Mouse (Mus musculus) frontal cortex, postnatal 14 days (tissue): ENCODE data around the gene Ccdc88b.
"Not testable (repeated sequence)": the region's sequence is repeated elsewhere in the genome, so short reads cannot be mapped to it uniquely, and the experiment has no call there.

Source experiments
- DNase-seq, 2 experiments: peaks; one replicate each; pipeline ENCODE4 v3.0.0; 2022; ENCODE audit warnings: low spot score in 2 of 2

Gene Ccdc88b

DNA sequence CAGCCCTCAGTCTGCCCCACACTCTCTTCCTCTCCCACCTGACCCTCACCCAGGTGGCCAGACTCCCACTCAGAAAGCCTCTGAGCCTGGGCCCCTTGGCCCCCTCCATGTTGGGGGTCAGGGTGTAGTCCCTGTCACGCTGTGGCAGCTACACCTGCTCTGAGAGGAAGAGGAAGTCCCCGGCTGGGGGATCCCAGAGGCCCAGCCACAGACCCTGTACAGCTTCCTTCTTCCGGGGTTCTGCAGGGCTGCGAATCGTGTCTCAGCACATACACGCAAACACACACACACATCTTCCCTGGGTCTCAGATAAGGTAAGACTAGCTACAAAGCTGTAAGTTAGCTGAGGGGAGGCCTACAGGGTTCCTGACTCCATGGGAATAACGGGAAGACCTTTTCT is at the start of gene Ccdc88b:
TSS of gene Ccdc88b (minus strand) at position 181 of the 400 bp plus-strand sequence.
- no peak for DNase-seq

DNA sequence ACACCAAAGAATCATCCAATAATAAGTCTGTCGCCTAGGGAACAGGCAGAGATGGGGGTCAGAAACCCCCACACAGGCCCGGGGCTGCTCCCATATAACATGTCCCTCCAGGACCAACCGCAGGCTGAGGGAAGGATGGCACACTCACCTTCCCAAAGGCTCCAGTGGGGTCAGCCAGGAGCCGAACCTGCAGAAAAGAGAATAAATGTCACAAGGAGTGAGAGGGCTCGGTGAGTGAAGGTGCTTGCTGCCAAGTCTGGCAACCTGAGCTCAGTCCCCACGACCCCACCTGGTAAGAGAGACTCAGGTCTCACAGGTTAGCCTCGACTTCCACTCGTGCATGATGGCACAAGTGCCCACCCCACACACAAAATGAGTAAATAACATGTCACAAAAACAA is 49.1 kb upstream of the Ccdc88b start:
- DNase-seq = no peak

DNA sequence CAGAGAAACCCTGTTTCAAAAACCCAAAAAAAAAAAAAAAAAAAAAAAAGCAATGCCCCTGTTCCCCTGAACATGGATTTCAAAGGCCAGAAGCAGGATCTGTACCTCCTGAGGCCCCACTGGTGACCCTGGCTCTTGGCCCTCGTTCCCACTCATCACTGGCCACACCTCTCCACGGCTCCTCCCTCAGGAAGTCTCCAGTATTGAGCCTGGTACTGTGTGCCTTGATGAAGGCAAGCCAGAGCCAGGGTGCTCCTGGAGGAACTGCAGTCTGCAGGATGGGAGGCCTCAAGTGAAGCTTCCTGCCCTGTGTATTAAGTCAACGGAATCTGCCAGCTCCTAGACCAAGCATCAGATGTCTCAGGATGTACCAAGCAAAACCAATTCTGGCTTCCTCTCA is 48.2 kb upstream of the Ccdc88b start:
- DNase-seq = no peak

DNA sequence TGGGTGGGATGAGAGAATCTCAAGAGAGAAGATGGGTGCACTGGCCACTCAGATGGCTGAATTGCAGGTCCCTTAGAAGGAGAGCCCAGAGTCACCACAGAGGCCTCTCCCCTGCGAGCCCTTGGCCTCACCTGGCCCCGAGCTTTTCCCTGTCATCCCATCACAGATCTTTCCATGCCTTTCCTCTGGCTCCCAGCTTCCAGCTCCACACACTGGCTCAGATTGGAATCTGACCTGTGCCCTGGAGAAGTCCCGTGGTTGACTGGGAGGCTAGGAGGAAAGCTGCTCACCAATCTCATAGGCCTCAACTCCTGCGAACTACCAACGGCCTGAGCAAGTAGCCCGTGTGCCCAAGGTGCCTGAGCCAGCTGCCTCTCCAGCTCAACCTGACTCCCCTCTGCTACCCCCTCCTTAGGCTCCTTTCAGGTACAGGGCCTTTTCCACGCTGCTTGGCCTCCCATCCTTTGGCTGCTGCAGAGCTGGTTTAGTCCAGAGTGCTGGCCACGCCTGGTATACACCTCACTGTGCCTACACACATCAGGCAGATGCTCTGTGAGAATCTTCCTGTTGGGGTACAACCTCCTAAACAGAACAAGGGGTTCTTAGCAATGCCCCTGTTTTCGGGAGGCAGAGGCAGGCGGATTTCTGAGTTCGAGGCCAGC is 47.6 kb upstream of the Ccdc88b start:
- DNase-seq = no peak

DNA sequence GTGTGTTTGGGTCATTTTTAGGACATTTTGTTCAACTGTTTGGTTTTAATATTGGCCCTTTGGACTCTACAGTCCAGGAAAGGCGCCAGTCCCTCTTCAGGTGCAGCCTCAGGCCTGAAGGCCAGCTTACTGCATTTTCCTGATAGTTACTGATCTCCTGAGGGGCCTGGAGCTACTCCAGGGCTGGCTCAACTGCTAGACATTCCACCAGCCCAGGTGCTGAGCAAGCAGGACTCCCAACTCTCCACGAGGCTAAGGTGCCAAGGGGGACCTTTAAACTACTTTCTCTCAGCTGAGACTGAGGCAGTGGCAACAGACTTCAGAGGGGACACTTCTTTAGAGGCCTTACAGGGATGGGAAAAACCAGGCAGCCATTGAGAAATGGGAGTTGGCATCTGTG is 46.8 kb upstream of the Ccdc88b start:
- no peak for DNase-seq

DNA sequence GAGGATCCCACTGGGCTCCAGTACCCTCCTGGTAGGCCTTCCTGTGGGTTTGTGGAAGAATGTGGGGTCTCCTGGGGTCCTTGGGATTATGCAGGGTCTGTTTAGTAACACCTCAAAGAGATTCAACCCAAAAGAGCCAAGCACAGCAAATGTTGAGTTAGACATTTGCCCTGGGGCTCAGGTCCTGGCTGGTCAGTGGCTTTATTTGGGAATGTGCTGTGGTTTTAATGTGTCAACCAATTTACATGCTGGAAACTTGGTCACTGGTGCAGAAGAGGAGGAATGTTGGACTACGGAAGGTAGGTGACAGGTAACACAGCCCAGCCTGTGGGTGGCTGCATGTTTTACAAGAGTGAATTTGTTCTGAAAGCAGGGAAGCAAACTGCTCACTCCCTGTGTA is 45.0 kb upstream of the Ccdc88b start:
- DNase-seq = no peak

DNA sequence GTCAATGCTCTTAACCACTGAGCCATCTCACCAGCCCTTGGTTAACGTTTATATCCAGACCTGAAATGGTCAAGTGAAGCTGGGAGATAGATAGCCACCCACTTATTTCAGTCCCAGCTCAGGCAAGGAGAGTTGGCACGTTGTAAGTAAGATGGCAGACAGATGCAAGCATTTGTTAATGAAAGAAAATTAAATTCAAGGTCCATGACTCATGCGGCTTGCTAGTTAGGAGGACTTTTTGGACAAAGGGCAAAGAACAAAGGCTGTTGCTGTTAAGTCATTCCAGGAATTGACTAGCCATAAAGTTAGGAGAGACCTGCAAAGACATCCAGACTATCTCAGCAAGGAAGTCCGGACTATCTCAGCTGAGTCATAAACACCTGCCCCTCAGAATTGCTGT is 41.6 kb upstream of the Ccdc88b start:
- no peak for DNase-seq

DNA sequence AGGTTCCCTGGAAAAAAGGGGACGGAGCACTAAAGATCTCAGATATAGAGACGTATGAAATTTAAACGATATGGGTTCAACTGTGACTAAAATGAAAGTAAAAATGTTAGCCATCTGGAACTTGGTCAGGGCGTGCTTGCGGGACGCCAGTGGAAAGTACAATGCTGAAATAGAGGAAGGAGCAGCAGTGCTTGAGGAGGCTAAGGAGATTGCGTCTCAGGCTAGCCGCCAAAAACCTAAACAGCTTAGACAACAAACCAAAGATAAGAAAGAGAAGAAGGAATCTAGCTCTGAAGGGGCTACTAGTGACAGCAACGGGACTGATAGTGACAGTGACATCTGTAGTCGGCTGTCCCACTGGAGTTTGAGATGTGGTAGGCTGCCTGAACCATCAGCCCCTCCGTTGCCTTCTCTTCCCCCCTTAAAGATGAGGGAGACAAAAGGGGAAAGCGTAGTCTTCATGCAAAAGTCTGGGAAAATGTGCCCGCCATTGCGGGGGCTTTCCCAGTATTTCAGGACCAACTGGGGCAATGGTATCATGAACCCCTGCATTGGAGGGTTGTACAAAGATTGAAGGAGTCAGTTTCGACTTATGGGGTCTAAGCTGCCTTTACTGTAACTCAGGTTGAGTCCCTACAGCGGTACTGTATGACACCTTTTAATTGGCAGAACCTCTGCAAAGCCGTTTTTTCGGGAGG is 37.7 kb upstream of the Ccdc88b start:
- not testable (repeated sequence) for DNase-seq

DNA sequence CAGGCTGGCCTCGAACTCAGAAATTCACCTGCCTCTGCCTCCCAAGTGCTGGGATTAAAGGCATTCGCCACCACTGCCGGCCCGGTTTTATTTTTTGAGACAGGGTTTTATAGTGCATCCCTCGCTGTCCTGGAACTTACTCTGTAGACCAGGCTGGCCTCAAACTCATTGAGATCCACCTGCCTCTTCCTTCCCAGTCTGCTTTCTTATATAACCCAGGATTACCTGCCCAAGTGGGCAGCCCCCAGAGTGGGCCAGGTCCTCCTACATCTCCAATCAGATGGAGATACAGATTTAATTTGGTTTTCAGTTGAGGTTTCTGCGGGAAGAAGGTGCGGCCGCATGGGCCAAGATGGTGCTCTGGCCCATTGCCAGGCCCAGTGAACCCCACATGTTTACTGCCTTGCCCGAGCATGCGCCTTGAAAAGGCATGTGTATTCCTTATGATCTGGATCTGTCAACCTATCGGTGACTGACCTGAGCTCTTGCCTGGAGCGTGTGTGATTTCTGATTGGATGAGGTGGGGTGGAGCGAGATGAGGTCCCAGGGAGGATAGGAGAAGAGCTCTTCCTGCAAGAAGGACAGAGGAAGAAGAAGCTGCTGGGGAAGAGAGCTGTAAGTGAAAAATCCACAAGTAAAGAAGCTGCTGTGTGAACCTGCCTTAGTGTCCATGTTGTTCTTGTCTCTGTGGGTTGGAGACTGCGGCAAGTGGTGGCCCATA is 35.9 kb upstream of the Ccdc88b start:
- no peak for DNase-seq

DNA sequence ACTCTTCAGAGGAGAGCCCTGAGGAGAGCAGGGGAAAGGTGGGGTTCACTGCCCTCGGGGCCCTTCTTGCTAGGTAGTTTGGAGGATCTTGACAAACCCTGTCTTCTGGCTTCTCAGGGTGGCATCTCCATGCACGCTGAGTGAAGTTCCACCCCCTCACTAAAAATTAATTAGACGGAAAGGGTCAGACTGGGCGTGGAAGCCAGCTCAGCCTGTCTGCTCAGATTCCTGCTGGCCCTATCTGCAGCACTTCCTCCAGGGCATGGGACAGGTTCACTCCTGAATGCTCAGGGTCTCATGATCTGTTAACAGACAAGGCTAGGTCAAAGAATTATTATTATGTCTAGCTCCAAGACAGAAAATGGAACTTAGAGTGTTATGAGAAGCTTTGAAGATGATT is 34.5 kb upstream of the Ccdc88b start:
- no peak for DNase-seq

DNA sequence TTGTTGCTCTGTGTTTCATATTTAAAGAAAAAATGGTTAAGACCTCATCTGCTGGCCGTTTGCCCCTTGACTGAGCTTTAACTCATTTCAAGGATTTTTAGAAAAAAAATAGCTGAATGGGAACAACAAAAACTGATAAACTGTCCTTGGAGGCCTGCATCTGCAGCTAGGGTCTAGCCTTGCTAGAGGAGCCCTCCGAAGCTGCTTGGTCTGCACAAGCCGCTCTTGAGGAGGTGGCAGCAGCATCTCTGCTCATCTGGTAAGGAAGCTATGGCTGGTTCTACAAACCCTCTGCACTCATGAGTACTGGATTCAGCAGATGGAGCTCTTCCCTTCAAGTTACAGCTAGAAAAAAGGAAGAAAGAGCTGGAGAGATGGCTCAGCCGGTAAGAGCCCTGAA is 20.0 kb upstream of the Ccdc88b start:
- DNase-seq = no peak

DNA sequence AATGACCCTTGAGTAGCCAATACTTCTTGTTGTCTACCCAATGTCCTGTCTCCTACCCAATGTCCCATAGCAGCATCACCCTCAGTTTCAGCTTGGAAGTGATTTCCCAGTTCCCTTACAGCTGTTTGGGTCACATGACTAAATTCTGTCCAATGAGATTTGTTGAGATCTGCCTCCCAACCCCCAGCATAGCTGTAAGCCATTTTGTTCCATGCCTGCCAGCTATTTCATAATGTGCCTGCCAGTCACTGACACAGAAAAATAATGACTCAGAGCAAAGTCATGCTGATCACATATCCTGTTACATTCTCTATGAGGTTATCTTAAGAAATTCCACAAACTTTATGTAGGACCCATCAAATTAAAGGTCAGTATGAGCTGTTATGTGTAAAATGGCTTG is 18.8 kb upstream of the Ccdc88b start:
- no peak for DNase-seq

DNA sequence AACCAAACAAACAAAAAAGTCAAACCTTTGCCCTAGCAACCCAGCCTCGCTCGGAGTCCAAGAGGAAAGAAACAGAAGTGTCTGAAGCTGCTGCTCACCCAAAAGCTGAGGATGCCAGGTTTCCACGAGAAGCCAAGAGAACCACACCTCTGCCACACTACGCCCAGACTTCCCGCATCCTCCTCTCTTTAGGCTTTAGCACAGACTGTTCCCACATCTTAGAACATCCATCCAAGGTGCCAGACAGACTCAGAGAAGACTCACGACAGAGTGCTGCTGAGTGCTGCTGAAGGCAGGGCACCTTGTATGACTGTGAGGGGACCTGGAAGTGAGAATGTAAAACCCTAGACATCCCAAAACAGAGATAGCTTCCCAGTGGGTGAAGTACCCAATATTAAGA is 17.8 kb upstream of the Ccdc88b start:
- no peak for DNase-seq

DNA sequence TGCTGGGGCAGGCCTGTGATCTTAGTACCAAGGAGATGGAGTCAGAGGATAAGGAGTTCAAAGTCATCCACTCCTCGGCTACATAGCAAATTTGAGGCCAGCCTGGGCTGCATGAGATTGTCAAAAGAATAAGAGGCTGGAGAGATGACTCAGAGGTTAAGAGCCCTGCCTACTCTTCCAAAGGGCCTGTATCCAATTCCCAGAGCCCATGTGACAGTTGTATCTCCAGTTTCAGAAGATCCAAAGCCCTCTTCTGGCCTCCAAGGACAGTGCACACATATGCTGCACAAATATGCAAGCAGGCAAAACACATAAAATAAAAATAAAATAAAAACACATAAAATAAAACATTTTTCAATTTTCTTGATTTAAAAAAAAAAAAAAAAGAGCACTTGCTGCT is 16.2 kb upstream of the Ccdc88b start:
- DNase-seq = no peak

DNA sequence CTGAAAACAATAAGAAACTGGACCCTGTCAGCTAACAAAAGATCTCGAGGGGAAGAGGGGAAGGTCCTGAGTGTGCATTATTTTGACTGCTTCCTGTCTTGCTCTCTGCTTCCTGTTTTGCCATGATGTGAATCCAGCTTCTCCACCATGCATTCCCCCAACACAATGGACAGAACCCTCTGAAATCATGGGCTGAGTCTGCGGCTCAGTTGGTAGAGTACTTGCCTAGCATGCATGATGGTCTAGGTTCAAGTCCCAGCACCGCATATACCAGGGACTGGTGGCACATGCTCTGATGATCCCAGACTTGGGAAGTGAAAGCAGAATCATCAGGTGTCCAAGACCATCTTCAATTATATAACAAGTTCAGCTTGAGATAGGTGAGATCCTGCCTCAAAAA is 14.7 kb upstream of the Ccdc88b start:
- no peak for DNase-seq

DNA sequence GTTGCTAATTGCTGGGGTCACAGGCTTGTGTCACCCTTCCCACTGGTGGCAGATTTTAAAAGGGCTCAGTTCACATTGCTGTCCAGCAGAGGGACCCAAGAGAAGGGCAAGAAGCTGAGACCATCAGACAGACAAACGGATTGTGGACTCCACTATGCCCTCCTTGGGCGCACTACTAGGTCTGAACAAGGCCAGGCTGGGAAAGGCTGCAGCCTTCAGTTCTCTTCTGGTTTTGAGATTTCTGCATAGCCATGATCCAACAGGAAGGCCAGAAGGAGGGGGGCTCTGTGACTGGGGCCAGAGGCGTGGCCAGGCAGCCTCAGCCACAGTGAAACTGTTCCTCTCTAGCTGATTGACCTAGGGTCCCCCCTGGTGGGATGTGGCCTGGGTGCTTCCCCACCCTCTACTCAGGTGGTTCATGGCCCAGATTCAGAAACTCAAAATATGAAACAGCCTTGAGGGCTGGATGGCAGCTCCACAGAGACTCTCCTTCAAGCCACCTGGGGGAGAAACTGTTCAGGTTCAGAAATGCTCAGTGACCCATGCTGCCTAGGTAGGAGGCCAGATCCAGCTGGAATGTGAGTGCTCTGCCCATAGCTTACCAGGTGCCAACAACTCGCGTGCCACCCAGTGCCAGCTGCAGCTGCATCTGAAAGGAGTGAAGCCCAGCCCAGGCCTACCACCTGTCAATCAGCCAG is 13.7 kb upstream of the Ccdc88b start:
- no peak for DNase-seq

DNA sequence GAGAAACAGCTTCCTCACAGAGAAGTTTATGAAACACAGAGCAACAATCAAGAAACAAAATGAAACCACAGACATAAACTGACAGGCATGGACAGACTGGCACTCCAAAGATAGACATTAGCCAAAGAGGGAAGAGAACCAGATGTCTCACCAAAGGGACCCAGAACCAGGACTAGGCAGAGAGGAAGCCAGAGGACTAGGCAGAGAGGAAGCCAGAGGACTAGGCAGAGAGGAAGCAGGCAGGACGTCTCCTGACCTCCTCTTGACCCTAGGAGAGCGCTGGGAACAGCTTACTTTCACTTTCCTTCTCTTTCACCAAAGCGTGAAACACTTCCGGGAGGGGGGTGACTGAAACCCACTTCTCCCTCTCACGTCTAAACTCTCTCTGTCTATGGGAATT is 11.3 kb upstream of the Ccdc88b start:
- no peak for DNase-seq

DNA sequence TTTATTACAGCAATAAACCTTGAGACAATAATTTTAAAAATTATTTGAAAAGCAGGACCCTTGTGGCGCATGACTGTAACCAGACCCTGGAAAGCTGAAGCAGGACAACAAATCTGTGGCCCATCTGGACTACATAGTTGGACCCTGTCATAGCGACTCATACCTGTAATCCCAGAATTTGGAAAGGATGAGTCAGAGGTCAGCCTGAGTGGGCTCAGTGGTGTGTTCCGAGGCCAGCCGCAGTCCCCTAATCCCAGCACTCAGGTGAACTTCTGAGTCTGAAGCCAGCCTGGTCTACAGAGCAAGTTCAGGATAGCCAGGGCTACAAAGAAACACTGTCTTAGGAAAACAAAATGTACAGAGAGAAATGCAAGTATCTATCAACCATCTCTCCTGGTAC is 3.4 kb upstream of the Ccdc88b start:
- no peak for DNase-seq

DNA sequence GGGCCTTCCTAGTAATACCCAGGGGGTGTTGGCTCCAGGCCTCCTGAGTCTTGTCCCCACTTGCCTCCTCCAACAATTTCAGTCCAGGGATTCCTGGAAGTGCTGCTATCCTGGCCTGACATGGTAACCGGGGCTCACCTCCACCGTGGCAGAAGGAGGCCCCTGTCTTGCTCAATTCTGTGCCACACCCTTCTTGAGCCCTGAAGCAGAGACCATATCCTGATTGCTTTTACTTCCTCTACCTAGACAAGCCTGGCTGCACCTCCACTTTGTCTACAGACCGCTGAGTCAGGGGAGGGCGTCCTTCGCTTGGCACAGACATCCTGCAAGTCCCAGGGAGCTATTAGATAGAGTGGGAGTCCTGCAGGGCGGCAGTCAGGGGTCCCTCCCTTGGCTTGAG is 2.7 kb upstream of the Ccdc88b start:
- no peak for DNase-seq

DNA sequence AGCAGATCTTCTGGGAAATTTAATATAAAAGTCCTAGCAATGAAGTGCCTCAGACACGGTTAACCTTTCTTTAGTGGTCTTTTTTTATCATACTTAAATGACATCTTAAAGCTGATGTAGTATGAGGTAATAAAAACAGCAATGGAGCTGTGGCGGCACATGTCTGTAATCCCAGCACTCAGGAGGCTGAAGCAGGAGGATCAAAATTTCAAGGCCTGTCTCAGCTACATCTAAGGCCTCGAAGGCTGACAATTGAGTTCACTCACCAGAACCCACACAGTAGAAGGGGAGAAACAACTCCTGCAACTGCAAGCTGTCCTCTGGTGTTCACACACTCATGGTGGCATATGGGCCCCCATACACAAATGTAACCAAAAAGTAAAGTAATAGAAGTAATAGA is 2.0 kb upstream of the Ccdc88b start:
- DNase-seq = no peak

DNA sequence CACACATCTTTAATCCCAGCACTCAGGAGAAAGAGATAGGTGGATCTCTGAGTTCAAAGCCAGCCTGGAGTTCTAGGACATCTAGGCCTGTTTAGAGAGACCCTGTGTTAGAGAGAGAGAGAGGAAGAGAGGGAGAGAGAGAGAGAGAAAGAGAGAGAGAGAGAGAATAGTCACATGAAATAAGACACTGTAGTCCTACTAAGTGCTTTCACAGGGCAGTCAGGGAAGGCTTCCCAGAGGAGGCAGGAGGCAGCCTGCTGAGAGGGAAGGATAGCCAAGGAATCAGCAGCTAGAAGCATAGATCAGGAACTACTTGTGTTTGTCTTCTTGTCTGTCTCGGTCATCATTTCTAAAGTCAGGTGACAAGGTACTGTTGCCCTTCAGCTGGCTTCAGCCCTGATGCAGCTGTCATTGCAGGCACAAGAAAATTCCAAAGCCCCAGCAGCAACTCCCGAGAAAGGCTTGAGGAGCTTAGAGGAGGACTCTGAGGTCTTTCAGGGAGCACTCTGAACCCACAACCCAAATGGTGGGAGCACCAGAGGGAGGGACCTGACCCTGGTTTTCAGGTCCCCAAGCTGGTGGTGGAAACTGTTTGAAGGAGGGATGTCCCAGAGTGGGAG is 1.1 kb upstream of the Ccdc88b start:
- no peak for DNase-seq

DNA sequence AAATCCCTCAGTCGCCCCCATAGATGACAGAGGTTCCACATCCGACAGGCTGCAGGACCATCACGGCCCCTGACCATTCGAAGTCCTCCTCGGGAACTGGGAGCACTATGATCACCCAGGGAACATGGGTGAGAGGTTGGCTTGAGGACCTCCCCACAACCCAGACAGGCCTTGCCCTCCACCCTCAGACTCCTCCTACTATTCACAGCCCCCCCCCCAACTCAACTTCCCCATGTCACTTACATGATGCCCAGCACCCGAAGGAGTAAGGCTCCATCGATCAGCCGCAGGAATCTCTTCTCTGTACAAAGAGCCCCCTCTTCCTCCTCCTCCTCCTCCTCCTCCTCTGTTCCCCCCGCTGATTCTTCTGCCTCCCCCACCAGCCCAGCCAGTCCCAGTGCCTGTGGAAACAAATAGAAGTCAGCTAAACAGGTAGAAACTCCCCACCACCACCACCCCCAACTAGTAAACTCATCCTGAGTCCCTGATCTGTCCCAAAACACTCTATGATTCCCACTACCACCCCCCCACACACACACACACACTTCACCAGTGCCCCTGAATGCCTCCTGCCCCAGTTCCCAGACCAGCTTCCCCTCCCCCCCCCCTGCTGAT is 513 bp downstream of the Ccdc88b start:
- no peak for DNase-seq
